Mouse (Mus musculus) heart, postnatal 0 days (tissue): ENCODE data around the gene Mknk2. TPM values are rescaled to one million over a fixed set of nuclear protein-coding genes. Genes with fewer than 3 reads are reported as not detected.

Experiments used
- ATAC-seq: fragments of 200-750 bp; cut with Nextera tagmentation; 2 replicates; pipeline ENCODE4 v1.8.0; 2017; ENCODE audit warnings: low read depth, moderate number of reproducible peaks, moderate library complexity; ENCODE audit not compliant: insufficient read depth
- DNase-seq: peaks from one replicate; pipeline ENCODE4 v3.0.0-alpha.2; 2016; ENCODE audit warnings: low spot score
- H3K27ac ChIP-seq: fragments of 300-500 bp; sonication (generic); 2 replicates; pipeline ENCODE4 v1.5.1; 2014; ENCODE audit warnings: low read depth, mild to moderate bottlenecking
- H3K27me3 ChIP-seq: fragments of 300-500 bp; sonication (generic); 2 replicates; pipeline ENCODE4 v1.6.1; 2014; ENCODE audit warnings: low read length, mixed read lengths; ENCODE audit not compliant: control insufficient read depth, insufficient read depth
- H3K36me3 ChIP-seq: fragments of 300-500 bp; sonication (generic); replicated peaks from 2 replicates; pipeline ENCODE4 v1.6.1; 2014; ENCODE audit warnings: low read length, mixed read lengths; ENCODE audit not compliant: control insufficient read depth, insufficient read depth
- H3K4me1 ChIP-seq: fragments of 300-500 bp; sonication (generic); 2 replicates; pipeline ENCODE4 v1.6.1; 2014; ENCODE audit warnings: antibody characterized with exemption; ENCODE audit not compliant: control insufficient read depth, insufficient read depth
- H3K4me2 ChIP-seq: fragments of 300-500 bp; sonication (generic); 2 replicates; pipeline ENCODE4 v1.6.1; 2014; ENCODE audit warnings: low read depth, mild to moderate bottlenecking, low read length, moderate library complexity
- H3K4me3 ChIP-seq: fragments of 300-500 bp; sonication (generic); 2 replicates; pipeline ENCODE4 v1.5.1; 2014; ENCODE audit warnings: low read depth, low read length
- H3K9ac ChIP-seq: fragments of 300-500 bp; sonication (generic); replicated peaks from 2 replicates; pipeline ENCODE4 v1.6.1; 2014; ENCODE audit warnings: low read depth, low read length, mixed read lengths
- H3K9me3 ChIP-seq: fragments of 300-500 bp; sonication (generic); replicated peaks from 2 replicates; pipeline ENCODE4 v1.6.1; 2016; ENCODE audit warnings: low read length; ENCODE audit not compliant: control insufficient read depth
- CTCF ChIP-seq: IDR thresholded peaks from 2 replicates; pipeline ENCODE4 v1.5.1; 2016; ENCODE audit warnings: antibody characterized with exemption, control low read depth, low read depth
- EP300 ChIP-seq: IDR thresholded peaks from 2 replicates; pipeline ENCODE4 v1.6.1; 2016; ENCODE audit warnings: antibody characterized with exemption, low read depth
- WGBS: fragments of 180-500 bp; shearing (Covaris S2); extraction: QIAGEN DNeasy Blood & Tissue Kit; methylation state at CpG from one replicate; pipeline ENCODE4 v1.1.7; 2014; 5-methylcytosine and 5-hydroxymethylcytosine counted together
- polyA plus RNA-seq: library from polyadenylated mRNA; unstranded; fragments of >200 nt; fragmentation: Nextera tagmentation; extraction: Ambion mirVana; gene quantifications from 2 replicates; pipeline ENCODE4 v1.2.1, GENCODE M21; 2015
- total RNA-seq: library from RNA; depleted of rRNA; stranded (reverse); fragments of >200 nt; gene quantifications from 2 replicates; pipeline ENCODE4 v1.2.3, GENCODE M21; 2014; ENCODE audit warnings: low replicate concordance

Mknk2 gene
- total and polyA plus RNA-seq, 2 experiments from 2014 or later, result 76.9 to 150 TPM

DNA sequence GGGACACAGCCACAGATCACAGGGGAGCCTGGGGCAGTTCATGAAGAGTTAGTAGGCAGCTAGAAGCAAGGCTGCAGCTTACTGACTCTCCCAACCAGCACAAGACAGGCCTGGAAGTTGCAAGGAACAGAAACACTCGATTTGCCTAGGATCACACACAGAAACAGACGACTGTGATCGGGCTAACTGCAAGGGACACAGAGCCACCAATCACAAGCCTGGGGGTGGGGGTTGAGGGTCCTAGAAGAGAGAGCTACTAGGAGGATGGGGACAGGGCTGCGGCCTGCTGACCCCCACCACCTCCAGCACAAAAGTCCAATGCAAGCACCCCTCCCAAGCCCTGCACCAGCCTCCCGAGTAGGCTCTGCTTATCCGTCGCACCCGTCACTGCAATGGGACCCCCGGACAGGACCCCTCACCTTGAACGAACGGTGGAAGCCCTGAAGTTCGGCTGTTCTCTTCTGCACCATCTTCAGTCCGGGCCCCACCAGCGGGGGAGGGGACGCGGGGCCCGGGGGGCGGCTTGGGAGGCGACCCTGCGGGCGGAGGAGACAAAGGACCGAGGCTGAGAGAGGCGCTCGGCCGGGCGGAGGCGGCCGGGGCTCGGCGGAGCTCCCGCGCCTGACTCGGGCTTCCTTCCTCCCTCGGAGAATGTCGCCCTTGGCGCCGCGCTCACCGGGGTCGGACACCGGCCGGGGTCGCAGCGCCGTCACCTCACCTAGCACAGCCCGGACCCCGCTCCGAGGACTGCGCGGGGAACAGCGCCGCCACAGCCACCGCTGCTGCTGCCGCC is 2.3 kb downstream of the Mknk2 start:
- H3K9ac ChIP-seq, result peak overlapping the region; percentile 98
- peaks cover 15% of the 10 kb centered on the region for H3K36me3 ChIP-seq
- no peaks in the 10 kb centered on the region for H3K27me3 ChIP-seq
- TF ChIP-seq EP300, result no peak
- no peak for TF ChIP-seq CTCF
- DNase-seq (peak; percentile 51), ATAC-seq (no peak)
- H3K4me3 ChIP-seq, result peak overlapping the region; percentile 94
- H3K27ac ChIP-seq, result peak overlapping the region; percentile 92
- H3K9me3 ChIP-seq, result no peaks in the 10 kb centered on the region
- H3K4me1 ChIP-seq, result peaks cover 71% of the 10 kb centered on the region
- under 1% methylated on average over 22 of the region's 54 CpGs for WGBS
- H3K4me2 ChIP-seq, result peak overlapping the region; percentile 69

GRCm38 (mm10) chr10:80674851-80675404 is 3.0 kb downstream of the Mknk2 start:
- DNase-seq, result no peak
- no peak for ATAC-seq
- Histone ChIP-seq H3K9ac (peak overlapping the region; percentile 98), H3K4me2 (peak overlapping the region; percentile 69), H3K27ac (peak overlapping the region; percentile 92), H3K9me3 (no peaks in the 10 kb centered on the region), H3K4me3 (peak overlapping the region; percentile 94), H3K4me1 (peaks cover 72% of the 10 kb centered on the region), H3K36me3 (peaks cover 19% of the 10 kb centered on the region), H3K27me3 (no peaks in the 10 kb centered on the region)
- 7% methylated on average over 6 of the region's 6 CpGs for WGBS
- no peak for TF ChIP-seq CTCF
- TF ChIP-seq EP300, result no peak

GRCm38 (mm10) chr10:80674161-80674711 is 3.7 kb downstream of the Mknk2 start:
- DNase-seq, result no peak
- Histone ChIP-seq H3K9ac (peak overlapping the region; percentile 98), H3K36me3 (peaks cover 26% of the 10 kb centered on the region), H3K4me3 (peak overlapping the region; percentile 94), H3K27me3 (no peaks in the 10 kb centered on the region), H3K27ac (peak overlapping the region; percentile 92), H3K4me1 (peaks cover 73% of the 10 kb centered on the region), H3K9me3 (no peaks in the 10 kb centered on the region), H3K4me2 (peak overlapping the region; percentile 69)
- ATAC-seq, result no peak
- 19% methylated on average over 5 of the region's 5 CpGs for WGBS
- no peak for TF ChIP-seq EP300

DNA sequence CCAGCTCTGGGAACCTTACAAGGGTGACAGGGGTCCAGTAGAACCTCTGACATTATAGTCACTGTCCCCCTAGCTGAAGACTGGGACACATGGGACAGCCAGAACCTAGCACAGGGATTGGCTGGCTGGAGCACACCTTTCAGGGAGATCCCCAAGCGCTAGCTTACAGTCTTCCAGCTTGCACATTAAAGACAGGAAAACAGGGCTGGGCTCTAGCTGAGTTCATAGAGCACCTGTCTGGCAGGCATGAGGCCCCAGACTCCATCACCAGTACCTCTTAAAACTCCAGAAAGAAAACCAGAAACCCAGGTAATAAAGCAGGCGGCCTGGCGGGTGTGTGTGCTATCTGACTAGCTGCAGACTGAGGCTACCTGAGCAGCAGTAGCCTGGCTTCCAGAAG is 4.2 kb downstream of the Mknk2 start:
- Histone ChIP-seq H3K36me3 (peaks cover 32% of the 10 kb centered on the region), H3K4me2 (peak overlapping the region; percentile 69), H3K4me1 (peaks cover 67% of the 10 kb centered on the region), H3K27ac (peak overlapping the region; percentile 92), H3K9ac (peak overlapping the region; percentile 98), H3K27me3 (no peaks in the 10 kb centered on the region), H3K9me3 (no peaks in the 10 kb centered on the region), H3K4me3 (peak overlapping the region; percentile 94)
- WGBS, result 84% methylated on average over 3 of the region's 3 CpGs
- DNase-seq, result no peak
- no peak for TF ChIP-seq CTCF
- TF ChIP-seq EP300, result no peak
- ATAC-seq, result no peak

GRCm38 (mm10) chr10:80671936-80672690 is 5.8 kb downstream of the Mknk2 start:
- Histone ChIP-seq H3K9ac (peak overlapping the region; percentile 12; the same call in 1 of the 2 replicates), H3K4me1 (peaks cover 53% of the 10 kb centered on the region), H3K4me2 (no peak overlapping the region), H3K27ac (no peak overlapping the region), H3K4me3 (no peak overlapping the region), H3K9me3 (no peaks in the 10 kb centered on the region), H3K27me3 (no peaks in the 10 kb centered on the region), H3K36me3 (peaks cover 48% of the 10 kb centered on the region)
- no peak for DNase-seq
- no peak for ATAC-seq
- no peak for TF ChIP-seq CTCF
- no peak for TF ChIP-seq EP300
- 79% methylated on average over 11 of the region's 11 CpGs for WGBS
